Mouse (Mus musculus) stomach, postnatal 0 days (tissue): Measurements from ENCODE around the gene Ccdc107. TPM values are rescaled to one million over a fixed set of nuclear protein-coding genes. Genes with fewer than 3 reads are reported as not detected.

Experiments used
- ATAC-seq: fragments of 200-750 bp; cut with Nextera tagmentation; 2 replicates; pipeline ENCODE4 v1.8.0; 2017; ENCODE audit not compliant: low FRiP score, low TSS enrichment
- DNase-seq: peaks from one replicate; pipeline ENCODE4 v3.0.0-alpha.2; 2016; ENCODE audit warnings: low spot score
- H3K27ac ChIP-seq: fragments of 300-500 bp; sonication (generic); replicated peaks from 2 replicates; pipeline ENCODE4 v1.5.1; 2014; ENCODE audit warnings: mild to moderate bottlenecking, control low read depth
- H3K27me3 ChIP-seq: fragments of 300-500 bp; sonication (generic); 2 replicates; pipeline ENCODE4 v1.6.1; 2014; ENCODE audit warnings: low read length; ENCODE audit not compliant: control insufficient read depth, insufficient read depth
- H3K36me3 ChIP-seq: fragments of 300-500 bp; sonication (generic); 2 replicates; pipeline ENCODE4 v1.6.1; 2014; ENCODE audit warnings: low read length, mixed read lengths; ENCODE audit not compliant: control insufficient read depth, insufficient read depth
- H3K4me1 ChIP-seq: fragments of 300-500 bp; sonication (generic); replicated peaks from 2 replicates; pipeline ENCODE4 v1.6.1; 2014; ENCODE audit warnings: antibody characterized with exemption; ENCODE audit not compliant: control insufficient read depth, insufficient read depth
- H3K4me2 ChIP-seq: fragments of 300-500 bp; sonication (generic); replicated peaks from 2 replicates; pipeline ENCODE4 v1.6.1; 2014; ENCODE audit warnings: low read depth, mild to moderate bottlenecking, control low read depth, moderate library complexity
- H3K4me3 ChIP-seq: fragments of 300-500 bp; sonication (generic); 2 replicates; pipeline ENCODE4 v1.5.1; 2014; ENCODE audit warnings: low read depth, low read length, control low read depth
- H3K9ac ChIP-seq: fragments of 300-500 bp; sonication (generic); 2 replicates; pipeline ENCODE4 v1.6.1; 2014; ENCODE audit warnings: mild to moderate bottlenecking, low read length, control low read depth, mixed read lengths
- H3K9me3 ChIP-seq: fragments of 300-500 bp; sonication (generic); 2 replicates; pipeline ENCODE4 v1.6.1; 2016; ENCODE audit warnings: low read length; ENCODE audit not compliant: control insufficient read depth
- CTCF ChIP-seq: IDR thresholded peaks from 2 replicates; pipeline ENCODE4 v1.5.1; 2016; ENCODE audit warnings: antibody characterized with exemption, low read depth, mild to moderate bottlenecking, moderate library complexity
- EP300 ChIP-seq: optimal IDR thresholded peaks from 2 replicates; pipeline ENCODE3; 2016; ENCODE audit warnings: antibody characterized with exemption
- WGBS: fragments of 180-500 bp; shearing (Covaris S2); extraction: QIAGEN DNeasy Blood & Tissue Kit; methylation state at CpG from one replicate; pipeline ENCODE4 v1.1.7; 2014; 5-methylcytosine and 5-hydroxymethylcytosine counted together
- polyA plus RNA-seq: library from polyadenylated mRNA; unstranded; fragments of >200 nt; fragmentation: Nextera tagmentation; extraction: Ambion mirVana; gene quantifications from 2 replicates; pipeline ENCODE4 v1.2.1, GENCODE M21; 2015

The Ccdc107 gene
- polyA plus RNA-seq, 1 experiment from 2014 or later = 120 TPM

DNA sequence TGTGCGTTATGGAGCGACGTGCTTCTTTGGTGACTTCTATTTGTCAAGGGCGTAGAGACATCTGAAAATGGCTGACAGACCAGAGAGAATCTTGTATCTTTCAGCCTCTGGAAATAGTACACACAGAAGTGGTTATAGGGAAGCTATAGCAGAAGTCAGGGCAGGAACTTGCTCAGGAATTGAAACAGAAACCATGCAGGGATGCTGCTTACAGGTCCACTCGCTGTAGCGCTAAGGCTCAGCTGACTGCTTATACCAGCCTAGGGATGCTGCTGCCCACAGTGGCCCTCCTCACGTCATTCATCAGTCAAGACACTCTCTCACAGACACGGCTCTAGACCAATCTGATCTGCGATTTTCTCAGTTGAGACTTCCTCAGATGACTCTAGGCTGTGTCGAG is 22.4 kb upstream of the Ccdc107 start:
- H3K9me3 ChIP-seq = no peaks in the 10 kb centered on the region
- H3K27ac ChIP-seq = no peak overlapping the region
- DNase-seq (no peak), ATAC-seq (no peak)
- WGBS = 91% methylated on average over 10 of the region's 10 CpGs
- H3K36me3 ChIP-seq = no peaks in the 10 kb centered on the region
- no peak overlapping the region for H3K4me3 ChIP-seq
- H3K4me1 ChIP-seq = no peaks in the 10 kb centered on the region
- TF ChIP-seq EP300 = no peak
- TF ChIP-seq CTCF = no peak
- no peak overlapping the region for H3K4me2 ChIP-seq
- H3K27me3 ChIP-seq = no peaks in the 10 kb centered on the region
- no peak overlapping the region for H3K9ac ChIP-seq

DNA sequence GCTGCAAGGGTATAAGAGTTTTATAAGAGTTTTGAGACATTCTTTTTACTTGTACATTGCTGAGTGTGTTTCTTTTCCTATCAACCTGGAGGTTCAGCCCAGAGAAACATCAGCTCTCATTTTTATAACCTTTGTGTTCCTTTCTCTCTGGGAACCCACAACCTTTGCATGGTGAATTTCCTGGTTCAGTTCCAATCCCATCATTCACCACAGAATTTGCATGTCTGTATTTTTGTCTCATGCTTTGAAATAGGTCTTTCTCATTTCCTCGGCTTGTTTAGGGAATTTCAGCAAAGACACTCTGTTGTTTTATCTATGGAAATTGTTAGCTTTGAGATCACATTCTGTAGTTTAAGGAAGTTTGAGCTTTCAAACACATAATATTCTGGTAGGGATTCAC is 19.1 kb upstream of the Ccdc107 start:
- no peak overlapping the region for H3K9ac ChIP-seq
- no peak for ATAC-seq

DNA sequence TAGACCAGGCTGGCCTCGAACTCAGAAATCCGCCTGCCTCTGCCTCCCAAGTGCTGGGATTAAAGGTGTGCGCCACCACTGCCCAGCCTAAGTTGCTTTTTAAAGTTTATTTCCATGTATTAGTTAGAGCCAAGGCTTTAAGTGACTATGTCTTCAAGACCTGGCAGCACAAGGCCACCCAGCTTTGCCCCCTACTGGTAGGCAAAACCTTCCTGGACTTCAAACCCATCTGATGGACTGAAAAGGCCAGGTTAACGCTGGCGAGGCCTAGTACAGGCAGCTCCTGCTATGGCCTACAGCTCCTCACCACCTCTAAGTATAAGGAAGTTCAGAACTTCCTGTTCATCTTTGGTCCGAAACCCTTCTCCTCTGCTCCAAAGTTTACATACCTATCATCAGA is 16.1 kb upstream of the Ccdc107 start:
- ATAC-seq = no peak
- WGBS = 76% methylated on average over 5 of the region's 6 CpGs

More for the DNA sequence above, 19.1 kb upstream of the Ccdc107 start:
- H3K9me3 ChIP-seq = no peaks in the 10 kb centered on the region
- no peaks in the 10 kb centered on the region for H3K4me1 ChIP-seq
- WGBS = 69% methylated on average over 1 of the region's 1 CpGs
- no peaks in the 10 kb centered on the region for H3K36me3 ChIP-seq
- DNase-seq = no peak
- no peaks in the 10 kb centered on the region for H3K27me3 ChIP-seq
- TF ChIP-seq CTCF = no peak
- no peak overlapping the region for H3K4me3 ChIP-seq
- H3K27ac ChIP-seq = no peak overlapping the region
- H3K4me2 ChIP-seq = no peak overlapping the region

DNA sequence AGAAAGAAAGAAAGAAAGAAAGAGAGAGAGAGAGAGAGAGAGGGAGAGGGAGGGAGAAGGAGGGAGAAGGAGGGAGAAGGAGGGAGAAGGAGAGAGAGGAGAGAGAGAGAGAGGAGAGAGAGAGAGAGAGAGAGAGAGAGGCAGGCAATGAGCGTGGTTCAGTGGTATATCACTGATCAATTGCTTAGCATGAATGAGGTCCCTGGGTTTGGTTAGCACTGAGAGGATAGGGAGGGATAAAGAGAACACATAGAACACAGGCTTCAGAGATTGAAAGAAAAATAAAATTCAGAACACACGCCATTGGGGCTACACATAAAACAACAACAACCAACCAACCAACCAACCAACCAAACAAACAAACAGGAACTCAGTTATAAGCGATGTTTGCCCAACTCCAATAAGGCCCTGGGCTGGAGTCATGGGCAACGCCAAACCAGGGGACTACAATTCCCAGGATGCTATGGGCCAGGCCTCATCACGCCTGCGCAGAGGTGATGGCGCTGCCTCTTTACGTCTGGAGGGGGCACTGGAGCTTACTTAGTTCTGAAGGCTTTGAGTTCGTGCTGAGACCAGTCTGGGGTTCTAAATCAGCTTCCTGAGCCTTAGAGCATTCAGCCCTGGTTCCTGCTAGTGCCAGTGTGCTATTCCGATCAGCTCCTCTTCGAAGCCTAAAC is 14.7 kb upstream of the Ccdc107 start:
- WGBS = 21% methylated on average over 11 of the region's 11 CpGs
- Histone ChIP-seq H3K4me2 (peak overlapping the region; percentile 46), H3K27me3 (no peaks in the 10 kb centered on the region), H3K36me3 (no peaks in the 10 kb centered on the region), H3K4me3 (peak overlapping the region; percentile 24; the same call in 1 of the 2 replicates), H3K9me3 (no peaks in the 10 kb centered on the region), H3K27ac (0 out of 2 replicates have a peak overlapping the region, but pooled peaks have one; percentile 45), H3K4me1 (no peaks in the 10 kb centered on the region), H3K9ac (peak overlapping the region; percentile 56; the same call in 1 of the 2 replicates)
- TF ChIP-seq EP300 (no peak), CTCF (peak; percentile 71)
- peak; percentile 90 for ATAC-seq
- DNase-seq = peak; percentile 87

More for the DNA sequence above, 16.1 kb upstream of the Ccdc107 start:
- Histone ChIP-seq H3K36me3 (no peaks in the 10 kb centered on the region), H3K9ac (no peak overlapping the region), H3K9me3 (no peaks in the 10 kb centered on the region), H3K4me1 (no peaks in the 10 kb centered on the region), H3K4me3 (no peak overlapping the region), H3K27me3 (no peaks in the 10 kb centered on the region), H3K4me2 (no peak overlapping the region), H3K27ac (no peak overlapping the region)
- no peak for DNase-seq
- TF ChIP-seq EP300 (no peak), CTCF (peak; percentile 59)

DNA sequence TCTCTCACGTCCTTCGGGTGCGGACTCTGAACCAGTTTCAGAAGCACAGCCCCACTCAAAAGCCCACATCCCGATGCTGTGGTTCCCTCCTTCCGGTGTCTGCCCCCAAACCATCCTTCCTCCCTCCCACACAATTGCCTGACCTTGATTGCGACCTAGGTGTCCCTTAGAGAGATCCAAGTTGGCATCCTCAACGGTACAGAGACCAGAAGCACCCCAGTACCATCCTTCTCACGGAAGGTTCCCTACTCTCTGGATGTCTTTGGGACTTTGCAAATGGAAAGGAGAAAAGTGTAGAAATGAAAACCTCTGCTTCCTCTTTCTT is 14.2 kb upstream of the Ccdc107 start:
- 0 out of 2 replicates have a peak overlapping the region, but pooled peaks have one; percentile 45 for H3K27ac ChIP-seq
- 37% methylated on average over 8 of the region's 8 CpGs for WGBS
- ATAC-seq = peak; percentile 14; the same call in 1 of the 2 replicates

More for the DNA sequence above, 14.2 kb upstream of the Ccdc107 start:
- Histone ChIP-seq H3K9me3 (no peaks in the 10 kb centered on the region), H3K36me3 (no peaks in the 10 kb centered on the region), H3K9ac (peak overlapping the region; percentile 56; the same call in 1 of the 2 replicates), H3K4me2 (peak overlapping the region; percentile 46), H3K4me1 (no peaks in the 10 kb centered on the region), H3K27me3 (no peaks in the 10 kb centered on the region), H3K4me3 (peak overlapping the region; percentile 24; the same call in 1 of the 2 replicates)
- no peak for DNase-seq
- TF ChIP-seq CTCF = no peak
- no peak for TF ChIP-seq EP300
